Mouse (Mus musculus): ENCODE measurements around the gene Pak6. TPM values are rescaled to one million over a fixed set of nuclear protein-coding genes. Genes with fewer than 3 reads are reported as not detected.

The Pak6 gene
- polyA plus RNA-seq, 1 experiment = 2.3 TPM

DNA sequence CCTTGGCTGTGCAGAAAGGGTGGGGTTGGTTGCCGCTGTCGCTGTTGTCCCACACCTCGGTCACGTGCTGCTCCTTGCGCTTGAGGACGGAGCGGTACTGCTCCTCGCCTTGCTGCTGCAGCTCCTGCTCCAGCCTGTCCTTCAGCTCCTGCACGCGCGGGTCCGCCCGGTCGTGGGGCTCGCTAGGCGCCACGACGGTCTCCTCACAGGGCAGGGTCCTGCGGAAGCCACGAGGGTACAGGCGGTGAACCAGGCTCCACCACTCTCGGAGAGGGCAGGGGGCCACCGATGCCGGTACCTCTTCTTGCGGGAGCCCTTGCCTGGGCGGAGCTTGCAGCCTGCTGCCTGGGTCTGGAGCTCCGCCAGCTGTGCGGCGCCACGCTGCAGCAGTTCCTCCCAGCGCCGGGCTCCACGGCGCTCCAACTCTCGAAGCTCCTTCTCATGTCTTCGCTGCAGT is 48.0 kb downstream of the Pak6 start:
- H3K27me3 ChIP-seq (ENCODE audit: control insufficient read depth, insufficient read depth, low read length, poor library complexity, severe bottlenecking) = peaks cover 8% of the 10 kb centered on the region
- H3K36me3 ChIP-seq (ENCODE audit: control insufficient read depth, insufficient read depth, low read length, poor library complexity, severe bottlenecking) = no peaks in the 10 kb centered on the region
- no peak overlapping the region for H3K27ac ChIP-seq (ENCODE audit: insufficient read depth, low read length)
- no peaks in the 10 kb centered on the region for H3K4me1 ChIP-seq (ENCODE audit: control insufficient read depth, insufficient read depth, low read length)
- peak overlapping the region; percentile 13; the same call in 1 of the 2 replicates for H3K4me3 ChIP-seq (ENCODE audit: low read depth, low read length)
- TF ChIP-seq POLR2A (IDR thresholded peaks at IDR 0.05; ENCODE audit: insufficient read depth, low read length) (no peak), EP300 (IDR thresholded peaks at IDR 0.05; ENCODE audit: insufficient read depth, low read depth, low read length) (no peak), CTCF (IDR thresholded peaks at IDR 0.05; ENCODE audit: low read depth, low read length) (no peak)
- no peaks in the 10 kb centered on the region for H3K9me3 ChIP-seq (replicated peaks; ENCODE audit: control insufficient read depth, insufficient read depth, low read length, poor library complexity, severe bottlenecking)
- no peak overlapping the region for H3K9ac ChIP-seq (ENCODE audit: low read depth, poor library complexity, severe bottlenecking)

GRCm38 (mm10) chr2:118713631-118714030 is 50.5 kb downstream of the Pak6 start:
- H3K4me1 ChIP-seq (ENCODE audit: control insufficient read depth, insufficient read depth, low read length) = no peaks in the 10 kb centered on the region
- peaks cover 8% of the 10 kb centered on the region for H3K27me3 ChIP-seq (ENCODE audit: control insufficient read depth, insufficient read depth, low read length, poor library complexity, severe bottlenecking)
- TF ChIP-seq EP300 (IDR thresholded peaks at IDR 0.05; ENCODE audit: insufficient read depth, low read depth, low read length) = no peak
- no peak for TF ChIP-seq CTCF (IDR thresholded peaks at IDR 0.05; ENCODE audit: low read depth, low read length)
- no peak for TF ChIP-seq POLR2A (IDR thresholded peaks at IDR 0.05; ENCODE audit: insufficient read depth, low read length)

DNA sequence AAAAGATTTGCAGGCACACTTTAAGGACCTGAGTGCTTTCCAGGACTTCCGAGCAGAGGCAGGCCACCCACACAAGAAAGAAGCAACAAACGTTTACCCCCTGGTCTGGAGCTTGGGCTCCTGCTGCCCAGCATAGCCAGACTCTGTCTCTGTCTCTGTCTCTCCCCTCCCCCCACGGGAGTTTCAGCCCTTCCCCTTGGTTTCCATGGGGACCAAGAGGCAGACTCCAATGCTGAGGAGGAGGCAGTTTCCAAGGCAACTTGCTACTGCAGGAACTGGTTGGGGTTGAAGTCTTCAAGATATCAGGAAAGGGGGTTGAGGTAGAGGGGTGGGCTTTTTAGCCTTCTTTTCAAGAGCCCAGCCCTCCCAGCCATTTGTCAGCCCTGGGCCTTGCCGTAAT is 51.1 kb downstream of the Pak6 start:
- Histone ChIP-seq H3K4me1 (ENCODE audit: control insufficient read depth, insufficient read depth, low read length) (no peaks in the 10 kb centered on the region), H3K9me3 (replicated peaks; ENCODE audit: control insufficient read depth, insufficient read depth, low read length, poor library complexity, severe bottlenecking) (no peaks in the 10 kb centered on the region), H3K36me3 (ENCODE audit: control insufficient read depth, insufficient read depth, low read length, poor library complexity, severe bottlenecking) (no peaks in the 10 kb centered on the region), H3K4me3 (ENCODE audit: low read depth, low read length) (no peak overlapping the region), H3K9ac (ENCODE audit: low read depth, poor library complexity, severe bottlenecking) (no peak overlapping the region), H3K27me3 (ENCODE audit: control insufficient read depth, insufficient read depth, low read length, poor library complexity, severe bottlenecking) (peaks cover 8% of the 10 kb centered on the region), H3K27ac (ENCODE audit: insufficient read depth, low read length) (no peak overlapping the region)
- TF ChIP-seq CTCF (IDR thresholded peaks at IDR 0.05; ENCODE audit: low read depth, low read length) (no peak), POLR2A (IDR thresholded peaks at IDR 0.05; ENCODE audit: insufficient read depth, low read length) (no peak), EP300 (IDR thresholded peaks at IDR 0.05; ENCODE audit: insufficient read depth, low read depth, low read length) (no peak)

More at GRCm38 (mm10) chr2:118713631-118714030, 50.5 kb downstream of the Pak6 start:
- Histone ChIP-seq H3K36me3 (ENCODE audit: control insufficient read depth, insufficient read depth, low read length, poor library complexity, severe bottlenecking) (no peaks in the 10 kb centered on the region), H3K9me3 (replicated peaks; ENCODE audit: control insufficient read depth, insufficient read depth, low read length, poor library complexity, severe bottlenecking) (no peaks in the 10 kb centered on the region), H3K4me3 (ENCODE audit: low read depth, low read length) (no peak overlapping the region), H3K9ac (ENCODE audit: low read depth, poor library complexity, severe bottlenecking) (no peak overlapping the region), H3K27ac (ENCODE audit: insufficient read depth, low read length) (no peak overlapping the region)

GRCm38 (mm10) chr2:118716677-118717076 is 53.6 kb downstream of the Pak6 start:
- TF ChIP-seq EP300 (IDR thresholded peaks at IDR 0.05; ENCODE audit: insufficient read depth, low read depth, low read length) = no peak
- TF ChIP-seq POLR2A (IDR thresholded peaks at IDR 0.05; ENCODE audit: insufficient read depth, low read length) = no peak
- TF ChIP-seq CTCF (IDR thresholded peaks at IDR 0.05; ENCODE audit: low read depth, low read length) = no peak
- Histone ChIP-seq H3K27me3 (ENCODE audit: control insufficient read depth, insufficient read depth, low read length, poor library complexity, severe bottlenecking) (peaks cover 3% of the 10 kb centered on the region; the same call in 1 of the 2 replicates), H3K27ac (ENCODE audit: insufficient read depth, low read length) (no peak overlapping the region), H3K36me3 (ENCODE audit: control insufficient read depth, insufficient read depth, low read length, poor library complexity, severe bottlenecking) (no peaks in the 10 kb centered on the region), H3K4me3 (ENCODE audit: low read depth, low read length) (no peak overlapping the region), H3K9ac (ENCODE audit: low read depth, poor library complexity, severe bottlenecking) (no peak overlapping the region), H3K9me3 (replicated peaks; ENCODE audit: control insufficient read depth, insufficient read depth, low read length, poor library complexity, severe bottlenecking) (no peaks in the 10 kb centered on the region), H3K4me1 (ENCODE audit: control insufficient read depth, insufficient read depth, low read length) (no peaks in the 10 kb centered on the region)

- Histone ChIP-seq H3K27me3 (ENCODE audit: control insufficient read depth, insufficient read depth, low read length, poor library complexity, severe bottlenecking) (no peaks in the 10 kb centered on the region), H3K9ac (ENCODE audit: low read depth, poor library complexity, severe bottlenecking) (no peak overlapping the region)
Measured at GRCm38 (mm10) chr2:118723693-118724486, 60.8 kb downstream of the Pak6 start.

GRCm38 (mm10) chr2:118725511-118725910 is 62.4 kb downstream of the Pak6 start:
- TF ChIP-seq EP300 (IDR thresholded peaks at IDR 0.05; ENCODE audit: insufficient read depth, low read depth, low read length) = no peak
- TF ChIP-seq POLR2A (IDR thresholded peaks at IDR 0.05; ENCODE audit: insufficient read depth, low read length) = no peak
- TF ChIP-seq CTCF (IDR thresholded peaks at IDR 0.05; ENCODE audit: low read depth, low read length) = no peak
- Histone ChIP-seq H3K4me1 (ENCODE audit: control insufficient read depth, insufficient read depth, low read length) (no peaks in the 10 kb centered on the region), H3K9me3 (replicated peaks; ENCODE audit: control insufficient read depth, insufficient read depth, low read length, poor library complexity, severe bottlenecking) (no peaks in the 10 kb centered on the region), H3K27me3 (ENCODE audit: control insufficient read depth, insufficient read depth, low read length, poor library complexity, severe bottlenecking) (no peaks in the 10 kb centered on the region), H3K27ac (ENCODE audit: insufficient read depth, low read length) (no peak overlapping the region), H3K4me3 (ENCODE audit: low read depth, low read length) (no peak overlapping the region), H3K36me3 (ENCODE audit: control insufficient read depth, insufficient read depth, low read length, poor library complexity, severe bottlenecking) (no peaks in the 10 kb centered on the region), H3K9ac (ENCODE audit: low read depth, poor library complexity, severe bottlenecking) (no peak overlapping the region)

More at GRCm38 (mm10) chr2:118723693-118724486, 60.8 kb downstream of the Pak6 start:
- Histone ChIP-seq H3K36me3 (ENCODE audit: control insufficient read depth, insufficient read depth, low read length, poor library complexity, severe bottlenecking) (no peaks in the 10 kb centered on the region), H3K4me1 (ENCODE audit: control insufficient read depth, insufficient read depth, low read length) (no peaks in the 10 kb centered on the region), H3K27ac (ENCODE audit: insufficient read depth, low read length) (no peak overlapping the region), H3K9me3 (replicated peaks; ENCODE audit: control insufficient read depth, insufficient read depth, low read length, poor library complexity, severe bottlenecking) (no peaks in the 10 kb centered on the region), H3K4me3 (ENCODE audit: low read depth, low read length) (no peak overlapping the region)
- no peak for TF ChIP-seq POLR2A (IDR thresholded peaks at IDR 0.05; ENCODE audit: insufficient read depth, low read length)
- TF ChIP-seq EP300 (IDR thresholded peaks at IDR 0.05; ENCODE audit: insufficient read depth, low read depth, low read length) = no peak
- TF ChIP-seq CTCF (IDR thresholded peaks at IDR 0.05; ENCODE audit: low read depth, low read length) = no peak

Measured in ES-Bruce4 (cell line).